Mouse (Mus musculus): ENCODE results near the gene Maml2.

DNA sequence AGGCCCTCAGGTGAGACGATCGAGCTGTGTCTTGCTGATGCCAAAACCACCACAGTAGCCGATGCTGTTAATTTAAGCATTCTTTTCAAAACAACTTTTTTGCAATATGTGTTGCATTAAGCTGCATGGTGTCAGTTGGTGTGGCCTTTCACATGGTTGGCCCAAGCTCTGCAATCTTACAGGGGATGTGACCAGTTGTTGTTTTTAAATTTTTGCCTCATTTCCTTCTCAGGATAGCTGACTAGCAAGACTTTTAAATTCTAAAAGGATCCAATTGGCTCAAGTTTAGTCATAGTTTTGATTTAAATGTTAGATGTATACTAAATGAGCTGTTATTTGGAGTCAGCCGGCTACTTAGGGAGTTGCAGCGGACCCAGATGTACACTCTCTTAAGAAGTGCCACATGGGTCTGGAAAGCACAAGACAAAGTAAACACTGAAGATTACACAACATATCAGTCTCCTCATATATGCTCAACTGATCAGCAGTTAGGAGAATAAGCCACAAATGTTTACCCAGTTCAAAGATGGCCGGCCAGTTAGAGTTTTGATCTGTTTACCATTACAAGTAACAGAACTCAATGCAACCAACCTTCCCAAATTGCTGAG, 386.7 kb downstream of the Maml2 start:
- TF ChIP-seq POLR2A (IDR thresholded peaks at IDR 0.05; ENCODE audit: insufficient read depth, low read depth, low read length), result no peak
- no peak for TF ChIP-seq CTCF (IDR thresholded peaks at IDR 0.05; ENCODE audit: insufficient read depth, low read depth, low read length)
